Mouse (Mus musculus) G1E (cell line): ENCODE results near the gene Skap1.

Source experiments
- CTCF ChIP-seq: IDR thresholded peaks from 2 replicates; pipeline ENCODE4 v1.5.1; 2012; ENCODE audit warnings: low read depth, low read length, inconsistent platforms, mixed read lengths
- GATA1 ChIP-seq: IDR thresholded peaks from 2 replicates; pipeline ENCODE4 v1.6.1; 2012; ENCODE audit warnings: borderline replicate concordance, low read length, inconsistent platforms, mixed read lengths
- TAL1 ChIP-seq: conservative IDR thresholded peaks from 2 replicates; pipeline ENCODE4 v1.6.1; 2012; ENCODE audit warnings: low read depth, low read length, inconsistent platforms, mixed read lengths

DNA sequence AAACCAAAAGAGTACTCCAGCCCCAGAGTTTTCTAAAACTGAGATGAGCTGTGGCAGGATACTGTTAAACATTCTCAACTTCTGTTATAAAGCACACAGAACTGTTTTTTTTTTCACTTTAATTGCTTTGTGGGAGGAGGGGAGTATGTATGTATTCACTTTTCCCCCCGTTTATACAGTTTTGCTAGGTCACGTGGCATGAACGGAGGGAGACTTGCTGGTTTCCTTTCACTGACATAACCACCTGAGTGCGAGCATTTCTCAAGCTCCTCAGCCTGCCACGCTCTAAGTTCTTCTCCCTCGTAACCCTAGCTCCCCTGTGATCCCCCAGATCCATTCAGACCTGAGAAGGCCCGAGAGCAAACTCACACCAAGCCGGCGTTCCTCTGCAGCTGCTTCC is 308.0 kb downstream of the Skap1 start:
- TF ChIP-seq TAL1 (no peak), CTCF (no peak), GATA1 (no peak)
